Mouse (Mus musculus) midbrain, embryonic 14.5 days (tissue): ENCODE data around the gene C1qtnf1. TPM values are rescaled to one million over a fixed set of nuclear protein-coding genes. Genes with fewer than 3 reads are reported as not detected.
A peak's percentile ranks its signal among the peaks of the same experiment; 100 is the strongest.

ENCODE experiments used
- ATAC-seq: fragments of 200-750 bp; cut with Nextera tagmentation; 2 replicates; pipeline ENCODE4 v1.8.0; 2017; ENCODE audit warnings: moderate number of reproducible peaks, moderate library complexity; ENCODE audit not compliant: low FRiP score, low TSS enrichment
- DNase-seq: peaks from one replicate; pipeline ENCODE4 v3.0.0-alpha.2; 2015
- H3K27ac ChIP-seq: fragments of 300-500 bp; sonication (generic); replicated peaks from 2 replicates; pipeline ENCODE4 v1.5.1; 2014; ENCODE audit warnings: mild to moderate bottlenecking, low read depth, low read length, moderate library complexity
- H3K27me3 ChIP-seq: fragments of 300-500 bp; sonication (generic); 2 replicates; pipeline ENCODE4 v1.6.1; 2014; ENCODE audit warnings: low read length, control low read depth, mixed read lengths; ENCODE audit not compliant: control insufficient read depth, insufficient read depth
- H3K36me3 ChIP-seq: fragments of 300-500 bp; sonication (generic); 2 replicates; pipeline ENCODE4 v1.6.1; 2014; ENCODE audit warnings: low read length, control low read depth; ENCODE audit not compliant: control insufficient read depth, insufficient read depth
- H3K4me1 ChIP-seq: fragments of 300-500 bp; sonication (generic); 2 replicates; pipeline ENCODE4 v1.6.1; 2014; ENCODE audit warnings: mild to moderate bottlenecking, antibody characterized with exemption, low read length, control low read depth; ENCODE audit not compliant: control insufficient read depth, insufficient read depth
- H3K4me2 ChIP-seq: fragments of 300-500 bp; sonication (generic); 2 replicates; pipeline ENCODE4 v1.6.1; 2014; ENCODE audit warnings: mild to moderate bottlenecking, low read length, moderate library complexity
- H3K4me3 ChIP-seq: fragments of 300-500 bp; sonication (generic); replicated peaks from 2 replicates; pipeline ENCODE4 v1.5.1; 2014; ENCODE audit warnings: low read depth, low read length
- H3K9ac ChIP-seq: fragments of 300-500 bp; sonication (generic); replicated peaks from 2 replicates; pipeline ENCODE4 v1.6.1; 2014; ENCODE audit warnings: mild to moderate bottlenecking, low read length, moderate library complexity
- H3K9me3 ChIP-seq: fragments of 300-500 bp; sonication (generic); 2 replicates; pipeline ENCODE4 v1.6.1; 2016; ENCODE audit warnings: low read length, control low read depth, mixed read lengths; ENCODE audit not compliant: control insufficient read depth
- WGBS: fragments of 180-500 bp; shearing (Covaris S2); extraction: QIAGEN DNeasy Blood & Tissue Kit; methylation state at CpG from one replicate; pipeline ENCODE4 v1.1.7; 2014; 5-methylcytosine and 5-hydroxymethylcytosine counted together
- polyA plus RNA-seq: library from polyadenylated mRNA; unstranded; fragments of >200 nt; fragmentation: Nextera tagmentation; extraction: Ambion mirVana; gene quantifications from 2 replicates; pipeline ENCODE4 v1.2.1, GENCODE M21; 2014

Gene C1qtnf1
- polyA plus RNA-seq, 1 experiment from 2014 or later, result 3.8 TPM

GRCm38 (mm10) chr11:118436471-118436935, 8.5 kb downstream of the C1qtnf1 start:
- 20% methylated on average over 6 of the region's 6 CpGs for WGBS
- 0 out of 2 replicates have a peak overlapping the region, but pooled peaks have one; percentile 13 for H3K27ac ChIP-seq
- ATAC-seq (peak; percentile 46; the same call in 1 of the 2 replicates), DNase-seq (peak; percentile 72)
- no peak overlapping the region for H3K9ac ChIP-seq
- H3K4me1 ChIP-seq, result peaks cover 38% of the 10 kb centered on the region
- no peaks in the 10 kb centered on the region for H3K27me3 ChIP-seq
- no peaks in the 10 kb centered on the region for H3K36me3 ChIP-seq
- no peak overlapping the region for H3K4me2 ChIP-seq
- no peak overlapping the region for H3K4me3 ChIP-seq
- no peaks in the 10 kb centered on the region for H3K9me3 ChIP-seq

DNA sequence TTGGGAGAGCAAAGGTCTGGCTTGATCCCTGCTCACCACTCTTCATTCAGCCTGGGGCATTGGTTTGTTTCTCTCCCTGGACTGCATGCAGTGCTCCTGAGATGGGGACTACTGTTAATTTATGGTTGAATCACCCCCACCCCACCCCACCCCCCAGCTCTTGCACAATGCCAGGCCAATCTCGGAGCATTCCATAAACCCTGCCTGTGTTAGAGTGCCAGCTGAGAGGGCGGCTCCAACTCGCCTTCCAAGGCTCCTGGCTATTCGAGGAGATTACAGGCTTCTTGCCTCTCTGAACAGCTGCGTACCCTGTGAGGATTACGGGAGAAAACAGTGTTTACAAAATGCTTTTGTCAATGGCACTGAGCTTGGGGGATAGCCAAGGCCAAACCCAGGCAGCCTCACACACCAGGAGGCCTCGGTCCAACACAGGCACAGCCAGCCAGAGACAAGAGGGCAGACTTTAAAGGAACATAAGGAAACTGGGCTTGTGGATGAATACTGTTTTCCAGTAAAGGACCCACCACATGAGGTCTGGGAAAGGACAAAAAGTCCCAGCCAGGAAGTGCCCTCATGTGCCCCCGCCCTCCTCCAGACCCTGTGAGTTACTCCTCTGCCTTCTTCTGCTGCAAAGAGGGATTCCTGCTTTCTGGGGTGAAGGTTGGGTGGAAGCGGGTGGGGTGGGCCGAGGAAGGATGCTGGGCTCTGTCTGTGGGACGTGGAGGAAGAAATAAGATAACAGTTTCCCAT, 10.8 kb downstream of the C1qtnf1 start:
- Histone ChIP-seq H3K4me3 (no peak overlapping the region), H3K27ac (peak overlapping the region; percentile 78), H3K27me3 (no peaks in the 10 kb centered on the region), H3K4me1 (peaks cover 31% of the 10 kb centered on the region), H3K36me3 (no peaks in the 10 kb centered on the region), H3K9ac (no peak overlapping the region), H3K4me2 (no peak overlapping the region), H3K9me3 (no peaks in the 10 kb centered on the region)
- 15% methylated on average over 11 of the region's 11 CpGs for WGBS
- DNase-seq (peak; percentile 78), ATAC-seq (peak; percentile 65)

GRCm38 (mm10) chr11:118442691-118443090, 14.7 kb downstream of the C1qtnf1 start:
- H3K9ac ChIP-seq, result no peak overlapping the region
- H3K4me3 ChIP-seq, result no peak overlapping the region
- no peaks in the 10 kb centered on the region for H3K9me3 ChIP-seq
- H3K27me3 ChIP-seq, result no peaks in the 10 kb centered on the region
- no peak for ATAC-seq
- no peaks in the 10 kb centered on the region for H3K36me3 ChIP-seq
- WGBS, result 74% methylated on average over 13 of the region's 13 CpGs
- H3K4me1 ChIP-seq, result peaks cover 22% of the 10 kb centered on the region
- H3K4me2 ChIP-seq, result no peak overlapping the region
- 0 out of 2 replicates have a peak overlapping the region, but pooled peaks have one; percentile 26 for H3K27ac ChIP-seq
- DNase-seq, result no peak

GRCm38 (mm10) chr11:118443201-118443970, 15.4 kb downstream of the C1qtnf1 start:
- H3K4me1 ChIP-seq, result peaks cover 18% of the 10 kb centered on the region
- no peak overlapping the region for H3K27ac ChIP-seq
- ATAC-seq (no peak), DNase-seq (peak; percentile 85)
- no peak overlapping the region for H3K9ac ChIP-seq
- H3K27me3 ChIP-seq, result no peaks in the 10 kb centered on the region
- no peak overlapping the region for H3K4me2 ChIP-seq
- no peaks in the 10 kb centered on the region for H3K9me3 ChIP-seq
- 37% methylated on average over 11 of the region's 11 CpGs for WGBS
- H3K36me3 ChIP-seq, result no peaks in the 10 kb centered on the region
- H3K4me3 ChIP-seq, result no peak overlapping the region

DNA sequence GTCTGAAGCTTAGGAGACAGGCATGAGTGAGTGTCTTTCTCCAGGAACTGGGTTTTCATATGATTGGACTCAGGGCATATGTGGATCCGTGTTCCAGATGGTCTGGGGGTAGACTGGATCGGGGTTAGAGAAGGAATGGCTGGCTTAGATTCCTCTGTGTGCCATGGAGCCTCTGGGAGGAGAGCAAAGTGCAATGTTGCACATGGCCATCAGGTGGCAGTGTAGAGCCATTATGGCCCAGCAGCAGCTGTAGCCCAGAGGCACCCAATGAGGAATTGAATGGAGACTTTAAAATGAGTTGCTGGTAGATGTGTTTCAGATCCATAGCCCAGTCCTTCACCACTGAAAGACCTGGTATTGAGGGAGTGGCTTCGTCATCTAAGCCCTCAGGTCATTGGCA, 17.8 kb downstream of the C1qtnf1 start:
- Histone ChIP-seq H3K27me3 (no peaks in the 10 kb centered on the region), H3K4me3 (no peak overlapping the region), H3K4me2 (no peak overlapping the region), H3K9me3 (no peaks in the 10 kb centered on the region), H3K4me1 (no peaks in the 10 kb centered on the region), H3K9ac (no peak overlapping the region), H3K27ac (no peak overlapping the region), H3K36me3 (no peaks in the 10 kb centered on the region)
- ATAC-seq (peak; percentile 60; the same call in 1 of the 2 replicates), DNase-seq (peak; percentile 91)
- WGBS, result 13% methylated on average over 3 of the region's 3 CpGs

DNA sequence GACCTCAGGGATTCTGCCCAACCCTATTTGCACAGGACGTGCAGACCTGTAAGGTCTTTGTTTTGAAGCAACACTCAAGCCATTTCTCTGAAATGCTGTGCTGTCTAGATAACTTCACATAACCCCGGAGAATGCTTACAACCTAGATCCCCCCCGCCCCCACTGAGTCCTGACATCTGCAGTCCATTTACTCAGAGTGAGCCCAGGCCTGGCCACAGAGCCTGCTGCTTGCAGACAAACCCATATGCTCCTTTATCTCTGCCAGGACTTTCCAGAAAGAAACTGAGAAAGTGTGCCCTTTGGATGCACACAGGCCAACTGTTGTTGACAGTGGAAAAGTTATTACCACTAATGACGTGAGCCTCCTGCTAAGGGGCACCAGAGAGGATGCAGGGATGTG, 19.3 kb downstream of the C1qtnf1 start:
- Histone ChIP-seq H3K9ac (no peak overlapping the region), H3K4me1 (no peaks in the 10 kb centered on the region), H3K36me3 (no peaks in the 10 kb centered on the region), H3K27ac (no peak overlapping the region), H3K4me3 (no peak overlapping the region), H3K4me2 (no peak overlapping the region), H3K9me3 (no peaks in the 10 kb centered on the region), H3K27me3 (no peaks in the 10 kb centered on the region)
- ATAC-seq, result no peak
- DNase-seq, result no peak
- 77% methylated on average over 4 of the region's 4 CpGs for WGBS

- no peak for DNase-seq
- WGBS, result 92% methylated on average over 8 of the region's 8 CpGs
These were observed 20.4 kb downstream of the C1qtnf1 start for GRCm38 (mm10) chr11:118448385-118448784.

DNA sequence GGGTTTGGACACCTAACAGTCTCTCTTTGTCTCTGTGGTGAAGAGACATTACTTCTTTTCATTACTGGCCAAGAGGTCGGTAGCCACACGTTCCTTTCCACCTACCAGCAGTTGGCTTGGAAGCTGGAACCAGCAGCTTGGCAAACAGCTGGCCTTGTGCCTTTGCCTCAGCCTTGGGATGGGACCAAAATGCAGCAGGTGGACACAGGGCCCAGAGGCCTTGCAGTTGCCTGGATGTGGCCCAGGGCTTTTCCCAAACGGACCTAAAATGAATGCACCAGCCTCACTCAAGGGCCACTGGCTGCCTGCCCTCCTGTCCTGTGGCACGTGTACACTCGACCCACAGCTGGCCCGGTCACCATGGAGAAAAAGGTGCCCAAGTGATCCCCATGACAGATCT, 23.2 kb downstream of the C1qtnf1 start:
- DNase-seq (no peak), ATAC-seq (no peak)
- no peaks in the 10 kb centered on the region for H3K27me3 ChIP-seq
- no peak overlapping the region for H3K4me2 ChIP-seq
- WGBS, result 88% methylated on average over 6 of the region's 6 CpGs
- H3K27ac ChIP-seq, result no peak overlapping the region
- no peaks in the 10 kb centered on the region for H3K9me3 ChIP-seq
- no peaks in the 10 kb centered on the region for H3K36me3 ChIP-seq
- H3K4me1 ChIP-seq, result no peaks in the 10 kb centered on the region
- no peak overlapping the region for H3K9ac ChIP-seq
- no peak overlapping the region for H3K4me3 ChIP-seq

More at GRCm38 (mm10) chr11:118448385-118448784, 20.4 kb downstream of the C1qtnf1 start:
- Histone ChIP-seq H3K4me2 (no peak overlapping the region), H3K4me1 (no peaks in the 10 kb centered on the region), H3K27me3 (no peaks in the 10 kb centered on the region), H3K4me3 (no peak overlapping the region), H3K36me3 (no peaks in the 10 kb centered on the region), H3K9me3 (no peaks in the 10 kb centered on the region), H3K9ac (no peak overlapping the region), H3K27ac (no peak overlapping the region)
- ATAC-seq, result no peak
